Mouse (Mus musculus) kidney, postnatal 0 days (tissue): ENCODE results near the gene Rgs7. TPM values are rescaled to one million over a fixed set of nuclear protein-coding genes. Genes with fewer than 3 reads are reported as not detected.

Experiments
- ATAC-seq: fragments of 200-750 bp; cut with Nextera tagmentation; replicated peaks from 2 replicates; pipeline ENCODE4 v1.8.0; 2017; ENCODE audit warnings: low read depth, moderate number of reproducible peaks, moderate TSS enrichment, moderate library complexity; ENCODE audit not compliant: low FRiP score
- DNase-seq: peaks from one replicate; pipeline ENCODE4 v3.0.0-alpha.2; 2016; ENCODE audit warnings: low spot score
- H3K27ac ChIP-seq: fragments of 300-500 bp; sonication (generic); 2 replicates; pipeline ENCODE4 v1.5.1; 2014; ENCODE audit warnings: mild to moderate bottlenecking
- H3K27me3 ChIP-seq: fragments of 300-500 bp; sonication (generic); 2 replicates; pipeline ENCODE4 v1.6.1; 2014; ENCODE audit warnings: low read length, mixed read lengths; ENCODE audit not compliant: insufficient read depth
- H3K36me3 ChIP-seq: fragments of 300-500 bp; sonication (generic); 2 replicates; pipeline ENCODE4 v1.6.1; 2014; ENCODE audit warnings: low read length, mixed read lengths; ENCODE audit not compliant: insufficient read depth
- H3K4me1 ChIP-seq: fragments of 300-500 bp; sonication (generic); replicated peaks from 2 replicates; pipeline ENCODE4 v1.6.1; 2014; ENCODE audit warnings: antibody characterized with exemption, low read length, mixed read lengths; ENCODE audit not compliant: insufficient read depth
- H3K4me2 ChIP-seq: fragments of 300-500 bp; sonication (generic); 2 replicates; pipeline ENCODE4 v1.6.1; 2014; ENCODE audit warnings: mild to moderate bottlenecking, low read length, moderate library complexity, mixed read lengths
- H3K4me3 ChIP-seq: fragments of 300-500 bp; sonication (generic); replicated peaks from 2 replicates; pipeline ENCODE4 v1.5.1; 2014; ENCODE audit warnings: low read depth, low read length
- H3K9ac ChIP-seq: fragments of 300-500 bp; sonication (generic); 2 replicates; pipeline ENCODE4 v1.6.1; 2014; ENCODE audit warnings: low read depth, low read length
- H3K9me3 ChIP-seq: fragments of 300-500 bp; sonication (generic); replicated peaks from 2 replicates; pipeline ENCODE4 v1.6.1; 2016; ENCODE audit warnings: low read length, inconsistent platforms, mixed read lengths
- CTCF ChIP-seq: IDR thresholded peaks from 2 replicates; pipeline ENCODE4 v1.5.1; 2016; ENCODE audit warnings: antibody characterized with exemption, low read depth, mild to moderate bottlenecking, moderate library complexity
- WGBS: fragments of 180-500 bp; shearing (Covaris S2); extraction: QIAGEN DNeasy Blood & Tissue Kit; methylation state at CpG from one replicate; pipeline ENCODE4 v1.1.7; 2014; 5-methylcytosine and 5-hydroxymethylcytosine counted together
- polyA plus RNA-seq: library from polyadenylated mRNA; unstranded; fragments of >200 nt; fragmentation: Nextera tagmentation; extraction: Ambion mirVana; gene quantifications from 2 replicates; pipeline ENCODE4 v1.2.1, GENCODE M21; 2015

The Rgs7 gene
- polyA plus RNA-seq, 1 experiment from 2014 or later = 0.53 TPM

DNA sequence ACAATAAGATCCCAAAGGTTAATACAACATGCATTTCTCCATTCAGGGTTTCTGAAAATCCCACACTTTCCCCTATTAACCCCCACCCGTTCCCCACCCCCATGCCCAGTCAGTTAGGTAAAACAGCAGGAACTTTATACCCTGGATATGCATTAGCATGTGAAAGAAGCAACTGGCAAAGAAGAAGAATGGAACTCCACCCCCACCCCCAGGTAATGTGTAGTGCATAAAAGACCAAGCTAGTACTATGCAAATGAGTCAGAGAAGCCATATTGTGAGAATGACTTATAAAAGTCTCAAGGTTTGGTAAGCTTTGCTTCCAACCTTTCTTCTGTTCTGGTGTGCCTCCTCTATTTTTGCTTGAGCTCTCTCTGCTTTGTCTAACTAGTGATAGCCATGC lies 468.2 kb downstream of the Rgs7 start:
- Histone ChIP-seq H3K4me2 (no peak overlapping the region), H3K27ac (no peak overlapping the region), H3K9ac (no peak overlapping the region), H3K4me1 (no peaks in the 10 kb centered on the region), H3K27me3 (no peaks in the 10 kb centered on the region), H3K36me3 (no peaks in the 10 kb centered on the region), H3K4me3 (no peak overlapping the region), H3K9me3 (no peaks in the 10 kb centered on the region)
- DNase-seq = no peak
- ATAC-seq = no peak
- 51% methylated on average over 1 of the region's 1 CpGs for WGBS
- no peak for TF ChIP-seq CTCF

Other genes starting within 250 kb of the Rgs7 start
- 0.43 and 0.49 TPM in 2 replicates for gene Kmo, start 127.9 kb upstream of the Rgs7 start, polyA plus RNA-seq
- gene Fh1, start 133.1 kb upstream of the Rgs7 start, polyA plus RNA-seq = 161 and 162 TPM in 2 replicates
- gene Opn3, start 200.3 kb upstream of the Rgs7 start, polyA plus RNA-seq = 10.3 and 10.5 TPM in 2 replicates
- gene Chml, start 200.4 kb upstream of the Rgs7 start, polyA plus RNA-seq = 2.1 and 2.3 TPM in 2 replicates
- not detected in 2 replicates for gene Wdr64, start 206.1 kb upstream of the Rgs7 start, polyA plus RNA-seq